Mouse (Mus musculus): Measurements from ENCODE around the gene Mvd. TPM values are rescaled to one million over a fixed set of nuclear protein-coding genes. Genes with fewer than 3 reads are reported as not detected.
A peak's percentile ranks its signal among the peaks of the same experiment; 100 is the strongest.

Gene Mvd
- polyA plus RNA-seq, 1 experiment from 2014 or later, result 47.5 TPM

- peaks cover 67% of the 10 kb centered on the region for H3K36me3 ChIP-seq
- 92% methylated on average over 13 of the region's 13 CpGs for WGBS
- H3K4me1 ChIP-seq (replicated peaks), result no peaks in the 10 kb centered on the region
These were observed 24.6 kb upstream of the Mvd start for GRCm38 (mm10) chr8:122467816-122468215.

DNA sequence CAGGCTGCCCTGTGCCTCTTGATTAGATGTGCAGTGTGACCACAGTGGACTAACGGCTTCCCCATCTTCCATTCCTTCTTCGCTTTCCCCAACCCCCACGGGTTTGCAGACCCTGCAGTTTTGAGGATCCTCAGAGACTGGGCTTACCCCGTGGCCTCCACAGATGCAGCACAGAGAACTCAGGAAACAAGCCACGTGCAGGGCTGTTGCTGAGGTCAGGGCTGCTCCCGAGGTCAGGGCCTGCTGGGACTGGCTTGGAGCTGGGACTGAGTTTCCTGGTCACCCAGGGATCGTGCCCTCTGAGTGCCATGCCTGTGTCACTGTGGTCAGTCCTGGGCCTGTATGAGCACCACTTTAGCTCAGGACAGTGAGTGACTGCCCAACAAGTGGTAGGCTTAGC is 21.8 kb upstream of the Mvd start:
- Histone ChIP-seq H3K4me1 (replicated peaks) (peaks cover 11% of the 10 kb centered on the region), H3K4me2 (replicated peaks) (no peak overlapping the region), H3K9ac (replicated peaks) (no peak overlapping the region), H3K27me3 (peaks cover 35% of the 10 kb centered on the region), H3K4me3 (replicated peaks) (no peak overlapping the region), H3K27ac (no peak overlapping the region), H3K9me3 (no peaks in the 10 kb centered on the region), H3K36me3 (peaks cover 49% of the 10 kb centered on the region)
- no peak for ATAC-seq
- 78% methylated on average over 7 of the region's 7 CpGs for WGBS

More at GRCm38 (mm10) chr8:122467816-122468215, 24.6 kb upstream of the Mvd start:
- Histone ChIP-seq H3K9me3 (no peaks in the 10 kb centered on the region), H3K27ac (no peak overlapping the region), H3K4me3 (replicated peaks) (no peak overlapping the region), H3K27me3 (peaks cover 7% of the 10 kb centered on the region; the same call in 1 of the 2 replicates), H3K4me2 (replicated peaks) (no peak overlapping the region), H3K9ac (replicated peaks) (no peak overlapping the region)
- no peak for ATAC-seq

- no peak for ATAC-seq
- peaks cover 46% of the 10 kb centered on the region for H3K27me3 ChIP-seq
- no peak overlapping the region for H3K9ac ChIP-seq (replicated peaks)
- no peaks in the 10 kb centered on the region for H3K9me3 ChIP-seq
- no peak overlapping the region for H3K4me3 ChIP-seq (replicated peaks)
- H3K36me3 ChIP-seq, result peaks cover 39% of the 10 kb centered on the region
- no peak overlapping the region for H3K4me2 ChIP-seq (replicated peaks)
- peaks cover 13% of the 10 kb centered on the region for H3K4me1 ChIP-seq (replicated peaks)
- H3K27ac ChIP-seq, result no peak overlapping the region
- 68% methylated on average over 12 of the region's 12 CpGs for WGBS
These were observed 20.7 kb upstream of the Mvd start for GRCm38 (mm10) chr8:122463651-122464640.

- no peak for ATAC-seq
- H3K27me3 ChIP-seq, result peaks cover 59% of the 10 kb centered on the region
- peaks cover 25% of the 10 kb centered on the region for H3K36me3 ChIP-seq
- H3K4me2 ChIP-seq (replicated peaks), result no peak overlapping the region
- H3K9ac ChIP-seq (replicated peaks), result no peak overlapping the region; the same call in 1 of the 2 replicates
- no peak overlapping the region for H3K27ac ChIP-seq
- 68% methylated on average over 8 of the region's 8 CpGs for WGBS
- H3K4me1 ChIP-seq (replicated peaks), result peaks cover 13% of the 10 kb centered on the region
- H3K4me3 ChIP-seq (replicated peaks), result no peak overlapping the region
- no peaks in the 10 kb centered on the region for H3K9me3 ChIP-seq
These were observed 19.3 kb upstream of the Mvd start for GRCm38 (mm10) chr8:122462510-122462909.

GRCm38 (mm10) chr8:122461473-122462148 is 18.4 kb upstream of the Mvd start:
- H3K9ac ChIP-seq (replicated peaks), result no peak overlapping the region
- peaks cover 13% of the 10 kb centered on the region for H3K4me1 ChIP-seq (replicated peaks)
- no peak for ATAC-seq
- H3K27me3 ChIP-seq, result peaks cover 65% of the 10 kb centered on the region
- no peak overlapping the region for H3K4me3 ChIP-seq (replicated peaks)
- no peaks in the 10 kb centered on the region for H3K9me3 ChIP-seq
- no peak overlapping the region for H3K27ac ChIP-seq
- no peak overlapping the region for H3K4me2 ChIP-seq (replicated peaks)
- H3K36me3 ChIP-seq, result peaks cover 16% of the 10 kb centered on the region
- WGBS, result 56% methylated on average over 11 of the region's 11 CpGs

DNA sequence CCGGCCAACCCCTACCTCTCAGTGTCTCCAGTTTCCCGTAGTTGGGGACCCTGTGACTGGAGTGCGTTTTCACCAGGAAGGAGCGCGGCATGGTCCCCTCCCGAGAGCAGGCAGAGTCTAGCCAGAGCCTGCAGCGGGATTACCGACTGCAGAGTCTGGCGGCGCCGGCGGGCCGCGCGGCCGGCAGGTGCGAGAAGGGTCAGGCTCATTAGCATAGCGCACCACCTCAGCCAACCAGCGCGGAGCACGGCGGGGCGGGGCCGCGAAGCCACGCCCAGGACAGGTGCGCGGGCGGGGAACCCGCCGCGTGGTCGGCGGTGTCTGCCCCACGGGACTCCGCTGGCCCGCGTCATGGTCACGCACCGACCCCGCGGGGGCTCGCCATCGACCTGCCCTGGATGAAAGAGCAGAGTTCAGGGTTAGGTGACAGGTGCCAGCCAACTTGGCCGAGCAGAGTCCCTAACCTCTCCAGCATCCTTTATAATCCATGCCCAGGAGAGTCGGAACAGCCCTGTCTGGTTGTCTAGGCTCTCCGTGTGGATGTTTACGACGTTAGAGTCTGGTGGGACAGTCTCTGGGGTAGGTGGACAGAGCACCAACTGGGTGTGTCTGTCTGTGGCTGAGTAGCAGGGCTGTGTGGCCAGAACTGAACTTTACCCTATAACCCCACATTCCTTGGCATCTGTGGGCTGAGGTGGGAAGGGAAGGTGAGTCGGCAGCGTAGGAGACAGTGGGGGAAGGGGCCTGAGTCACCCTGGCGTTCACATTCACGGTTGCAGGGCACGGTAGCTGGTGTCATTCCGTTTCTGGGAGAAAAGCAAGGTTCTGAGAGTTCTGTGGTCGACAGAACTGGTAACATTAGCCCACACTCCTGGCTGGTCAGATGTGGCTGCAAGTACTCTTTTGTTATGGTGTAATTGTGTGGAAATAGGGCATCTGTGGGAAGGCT is 17.6 kb upstream of the Mvd start, which contains the start of gene Snai3:
Snai3 (minus strand) TSS at position 210 of the 949 bp plus-strand sequence.
- peaks cover 8% of the 10 kb centered on the region for H3K36me3 ChIP-seq
- H3K4me1 ChIP-seq (replicated peaks), result peaks cover 13% of the 10 kb centered on the region
- no peak within 1 kb of the TSS for H3K27ac ChIP-seq
- peak within 1 kb of the TSS; percentile 55 for H3K9ac ChIP-seq (replicated peaks)
- peaks cover 71% of the 10 kb centered on the region for H3K27me3 ChIP-seq
- peak within 1 kb of the TSS; percentile 35 for H3K4me3 ChIP-seq (replicated peaks)
- H3K4me2 ChIP-seq (replicated peaks), result peak within 1 kb of the TSS; percentile 65
- no peaks in the 10 kb centered on the region for H3K9me3 ChIP-seq
- ATAC-seq, result peak; percentile 77
- 2% methylated on average over 56 of the region's 56 CpGs for WGBS

- no peak for ATAC-seq
- Histone ChIP-seq H3K9me3 (no peaks in the 10 kb centered on the region), H3K27ac (no peak overlapping the region), H3K4me3 (replicated peaks) (peak overlapping the region; percentile 35; the same call in 1 of the 2 replicates), H3K36me3 (no peaks in the 10 kb centered on the region), H3K9ac (replicated peaks) (no peak overlapping the region; the same call in 1 of the 2 replicates), H3K4me2 (replicated peaks) (peak overlapping the region; percentile 65), H3K27me3 (peaks cover 74% of the 10 kb centered on the region), H3K4me1 (replicated peaks) (peaks cover 13% of the 10 kb centered on the region)
- WGBS, result 26% methylated on average over 7 of the region's 7 CpGs
These were observed 16.8 kb upstream of the Mvd start for GRCm38 (mm10) chr8:122459990-122460389.

DNA sequence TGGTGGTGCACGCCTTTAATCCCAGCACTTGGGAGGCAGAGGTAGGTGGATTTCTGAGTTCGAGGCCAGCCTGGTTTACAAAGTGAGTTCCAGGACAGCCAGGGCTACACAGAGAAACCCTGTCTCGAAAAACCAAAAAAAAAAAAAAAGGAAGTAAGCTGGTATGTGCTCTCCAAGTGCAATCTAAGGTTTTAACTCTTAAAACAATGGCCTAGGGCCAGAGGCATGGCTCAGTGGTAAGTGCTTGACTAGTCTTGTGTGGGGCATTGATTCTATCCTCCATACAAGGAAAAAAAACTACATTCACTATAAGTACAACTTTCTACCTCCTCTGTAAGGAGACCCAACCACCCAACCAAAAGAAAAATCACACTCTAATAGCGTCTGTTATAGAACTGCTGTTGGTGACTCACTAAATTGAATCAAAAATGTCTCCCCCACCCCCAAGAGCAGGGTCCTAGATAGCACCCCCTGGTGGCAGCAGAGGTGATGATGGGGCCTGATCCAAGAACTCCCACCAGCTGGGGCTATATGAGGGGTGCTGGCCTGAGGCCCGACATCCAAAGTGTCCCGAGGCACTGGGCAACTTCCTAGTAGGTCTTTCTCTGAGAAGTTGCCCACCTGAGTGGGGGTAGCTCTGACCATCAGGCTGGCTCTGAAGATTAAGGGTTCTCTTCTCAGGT is 16.1 kb upstream of the Mvd start:
- Histone ChIP-seq H3K27me3 (peaks cover 74% of the 10 kb centered on the region), H3K4me3 (replicated peaks) (no peak overlapping the region), H3K36me3 (no peaks in the 10 kb centered on the region), H3K27ac (no peak overlapping the region), H3K9ac (replicated peaks) (no peak overlapping the region), H3K9me3 (no peaks in the 10 kb centered on the region), H3K4me1 (replicated peaks) (peaks cover 13% of the 10 kb centered on the region), H3K4me2 (replicated peaks) (no peak overlapping the region)
- no peak for ATAC-seq
- WGBS, result 54% methylated on average over 6 of the region's 6 CpGs

- no peak for ATAC-seq
- no peaks in the 10 kb centered on the region for H3K36me3 ChIP-seq
- peaks cover 13% of the 10 kb centered on the region for H3K4me1 ChIP-seq (replicated peaks)
- H3K9me3 ChIP-seq, result no peaks in the 10 kb centered on the region
- 76% methylated on average over 11 of the region's 11 CpGs for WGBS
- no peak overlapping the region for H3K4me3 ChIP-seq (replicated peaks)
- H3K27ac ChIP-seq, result no peak overlapping the region
- H3K27me3 ChIP-seq, result peaks cover 63% of the 10 kb centered on the region
- no peak overlapping the region for H3K4me2 ChIP-seq (replicated peaks)
- H3K9ac ChIP-seq (replicated peaks), result no peak overlapping the region
These were observed 13.9 kb upstream of the Mvd start for GRCm38 (mm10) chr8:122457171-122457570.

DNA sequence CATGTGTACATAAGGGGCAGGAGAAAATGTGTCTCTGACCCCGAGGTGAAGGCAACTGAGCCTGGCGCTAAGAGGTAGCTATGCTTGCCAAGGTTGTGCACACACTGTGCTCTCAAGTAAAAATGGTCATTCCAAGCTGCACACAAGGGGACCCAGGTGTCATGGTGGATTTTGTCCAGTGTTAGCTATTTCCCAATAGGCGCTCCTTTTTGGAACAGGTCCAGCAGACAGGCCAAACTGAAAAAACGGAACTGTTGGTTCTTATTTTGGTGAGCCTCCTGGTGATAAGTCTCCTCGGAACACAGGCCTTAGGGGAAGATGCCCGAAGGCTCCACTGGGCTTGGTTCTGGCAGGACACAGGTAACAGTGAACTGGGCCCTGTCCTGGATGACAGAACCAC is 11.2 kb upstream of the Mvd start:
- Histone ChIP-seq H3K27me3 (peaks cover 36% of the 10 kb centered on the region), H3K27ac (no peak overlapping the region), H3K9me3 (no peaks in the 10 kb centered on the region), H3K4me2 (replicated peaks) (no peak overlapping the region), H3K4me3 (replicated peaks) (no peak overlapping the region), H3K9ac (replicated peaks) (no peak overlapping the region), H3K36me3 (no peaks in the 10 kb centered on the region), H3K4me1 (replicated peaks) (no peaks in the 10 kb centered on the region)
- WGBS, result 89% methylated on average over 6 of the region's 6 CpGs
- ATAC-seq, result no peak

- Histone ChIP-seq H3K27me3 (peaks cover 15% of the 10 kb centered on the region; the same call in 1 of the 2 replicates), H3K27ac (no peak overlapping the region), H3K4me3 (replicated peaks) (no peak overlapping the region), H3K4me2 (replicated peaks) (no peak overlapping the region), H3K4me1 (replicated peaks) (no peaks in the 10 kb centered on the region), H3K9me3 (no peaks in the 10 kb centered on the region), H3K36me3 (no peaks in the 10 kb centered on the region), H3K9ac (replicated peaks) (no peak overlapping the region)
- WGBS, result 91% methylated on average over 10 of the region's 10 CpGs
- no peak for ATAC-seq
These were observed 8.9 kb upstream of the Mvd start for GRCm38 (mm10) chr8:122452154-122452553.

All from midbrain, embryonic 13.5 days (tissue).